Mouse (Mus musculus) lung, embryonic 16.5 days (tissue): ENCODE data around the gene Cdca4. TPM values are rescaled to one million over a fixed set of nuclear protein-coding genes. Genes with fewer than 3 reads are reported as not detected.

Source experiments
- ATAC-seq: fragments of 200-750 bp; cut with Nextera tagmentation; 2 replicates; pipeline ENCODE4 v1.8.0; 2017; ENCODE audit warnings: low read depth, mild to moderate bottlenecking, moderate library complexity
- H3K27ac ChIP-seq: fragments of 300-500 bp; sonication (generic); 2 replicates; pipeline ENCODE4 v1.5.1; 2014; ENCODE audit warnings: mild to moderate bottlenecking, control low read depth, low read length
- H3K27me3 ChIP-seq: fragments of 300-500 bp; sonication (generic); 2 replicates; pipeline ENCODE4 v1.6.1; 2014; ENCODE audit warnings: low read depth, low read length, mixed read lengths; ENCODE audit not compliant: control insufficient read depth, insufficient read depth
- H3K36me3 ChIP-seq: fragments of 300-500 bp; sonication (generic); 2 replicates; pipeline ENCODE4 v1.6.1; 2014; ENCODE audit warnings: low read length; ENCODE audit not compliant: control insufficient read depth, insufficient read depth
- H3K4me1 ChIP-seq: fragments of 300-500 bp; sonication (generic); replicated peaks from 2 replicates; pipeline ENCODE4 v1.6.1; 2014; ENCODE audit warnings: low read length, mixed read lengths; ENCODE audit not compliant: control insufficient read depth, insufficient read depth
- H3K4me2 ChIP-seq: fragments of 300-500 bp; sonication (generic); 2 replicates; pipeline ENCODE4 v1.6.1; 2014; ENCODE audit warnings: low read depth, low read length, control low read depth
- H3K4me3 ChIP-seq: fragments of 300-500 bp; sonication (generic); 2 replicates; pipeline ENCODE4 v1.5.1; 2014; ENCODE audit warnings: mild to moderate bottlenecking, low read length, control low read depth
- H3K9ac ChIP-seq: fragments of 300-500 bp; sonication (generic); 2 replicates; pipeline ENCODE4 v1.6.1; 2014; ENCODE audit warnings: low read length, control low read depth
- H3K9me3 ChIP-seq: fragments of 300-500 bp; sonication (generic); 2 replicates; pipeline ENCODE4 v1.6.1; 2016; ENCODE audit warnings: low read length; ENCODE audit not compliant: control insufficient read depth
- WGBS: fragments of 180-500 bp; shearing (Covaris S2); extraction: QIAGEN DNeasy Blood & Tissue Kit; methylation state at CpG from one replicate; pipeline ENCODE4 v1.1.7; 2014; 5-methylcytosine and 5-hydroxymethylcytosine counted together
- polyA plus RNA-seq: library from polyadenylated mRNA; unstranded; fragments of >200 nt; fragmentation: Nextera tagmentation; extraction: Ambion mirVana; gene quantifications from 2 replicates; pipeline ENCODE4 v1.2.1, GENCODE M21; 2015

Cdca4 gene
- polyA plus RNA-seq, 1 experiment from 2014 or later = 108 TPM

GRCm38 (mm10) chr12:112830570-112830969, 1.3 kb upstream of the Cdca4 start:
- Histone ChIP-seq H3K36me3 (peaks cover 5% of the 10 kb centered on the region; the same call in 1 of the 2 replicates), H3K9me3 (no peaks in the 10 kb centered on the region), H3K27ac (no peak overlapping the region), H3K4me2 (peak overlapping the region; percentile 62), H3K4me3 (peak overlapping the region; percentile 61), H3K9ac (peak overlapping the region; percentile 75), H3K4me1 (peaks cover 32% of the 10 kb centered on the region), H3K27me3 (no peaks in the 10 kb centered on the region)
- ATAC-seq = no peak
- WGBS = 89% methylated on average over 3 of the region's 3 CpGs

- H3K4me1 ChIP-seq = peaks cover 33% of the 10 kb centered on the region
- 11% methylated on average over 2 of the region's 2 CpGs for WGBS
- ATAC-seq = no peak
Measured at GRCm38 (mm10) chr12:112830141-112830540, 918 bp upstream of the Cdca4 start.

GRCm38 (mm10) chr12:112828501-112829243, 551 bp downstream of the Cdca4 start:
- H3K4me3 ChIP-seq = peak overlapping the region; percentile 95
- H3K27me3 ChIP-seq = no peaks in the 10 kb centered on the region
- H3K27ac ChIP-seq = peak overlapping the region; percentile 92
- peaks cover 5% of the 10 kb centered on the region for H3K36me3 ChIP-seq
- peak overlapping the region; percentile 68 for H3K4me2 ChIP-seq
- H3K4me1 ChIP-seq = peaks cover 39% of the 10 kb centered on the region
- under 1% methylated on average over 37 of the region's 51 CpGs for WGBS
- peak; percentile 86 for ATAC-seq
- peak overlapping the region; percentile 99 for H3K9ac ChIP-seq
- H3K9me3 ChIP-seq = no peaks in the 10 kb centered on the region

More at GRCm38 (mm10) chr12:112830141-112830540, 918 bp upstream of the Cdca4 start:
- Histone ChIP-seq H3K4me3 (peak overlapping the region; percentile 61), H3K27me3 (no peaks in the 10 kb centered on the region), H3K4me2 (peak overlapping the region; percentile 62), H3K27ac (peak overlapping the region; percentile 34), H3K9ac (peak overlapping the region; percentile 75), H3K36me3 (peaks cover 5% of the 10 kb centered on the region; the same call in 1 of the 2 replicates), H3K9me3 (no peaks in the 10 kb centered on the region)

- Histone ChIP-seq H3K9me3 (no peaks in the 10 kb centered on the region), H3K36me3 (peaks cover 14% of the 10 kb centered on the region), H3K27me3 (no peaks in the 10 kb centered on the region), H3K27ac (no peak overlapping the region), H3K4me2 (no peak overlapping the region), H3K4me1 (peaks cover 44% of the 10 kb centered on the region), H3K4me3 (no peak overlapping the region), H3K9ac (0 out of 2 replicates have a peak overlapping the region, but pooled peaks have one; percentile 16)
- ATAC-seq = no peak
- 66% methylated on average over 5 of the region's 5 CpGs for WGBS
Measured at GRCm38 (mm10) chr12:112825901-112826300, 3.3 kb downstream of the Cdca4 start.

- Histone ChIP-seq H3K4me2 (no peak overlapping the region), H3K4me3 (no peak overlapping the region), H3K4me1 (peaks cover 37% of the 10 kb centered on the region), H3K27ac (no peak overlapping the region), H3K27me3 (no peaks in the 10 kb centered on the region), H3K9me3 (no peaks in the 10 kb centered on the region), H3K36me3 (peaks cover 33% of the 10 kb centered on the region), H3K9ac (0 out of 2 replicates have a peak overlapping the region, but pooled peaks have one; percentile 8)
- 50% methylated on average over 4 of the region's 4 CpGs for WGBS
- no peak for ATAC-seq
Measured at GRCm38 (mm10) chr12:112823221-112823620, 6.0 kb downstream of the Cdca4 start.

GRCm38 (mm10) chr12:112822676-112823075, 6.5 kb downstream of the Cdca4 start:
- H3K9ac ChIP-seq = no peak overlapping the region
- peaks cover 35% of the 10 kb centered on the region for H3K36me3 ChIP-seq
- no peak overlapping the region for H3K4me2 ChIP-seq
- ATAC-seq = no peak
- no peaks in the 10 kb centered on the region for H3K27me3 ChIP-seq
- no peaks in the 10 kb centered on the region for H3K9me3 ChIP-seq
- 62% methylated on average over 2 of the region's 2 CpGs for WGBS
- H3K4me1 ChIP-seq = peaks cover 32% of the 10 kb centered on the region
- no peak overlapping the region for H3K4me3 ChIP-seq
- no peak overlapping the region for H3K27ac ChIP-seq

- Histone ChIP-seq H3K36me3 (peaks cover 32% of the 10 kb centered on the region), H3K4me3 (no peak overlapping the region), H3K27ac (no peak overlapping the region), H3K9me3 (no peaks in the 10 kb centered on the region), H3K4me1 (peaks cover 25% of the 10 kb centered on the region), H3K27me3 (no peaks in the 10 kb centered on the region), H3K9ac (no peak overlapping the region), H3K4me2 (no peak overlapping the region)
- peak; percentile 34; the same call in 1 of the 2 replicates for ATAC-seq
- WGBS = 57% methylated on average over 4 of the region's 4 CpGs
Measured at GRCm38 (mm10) chr12:112821974-112822373, 7.2 kb downstream of the Cdca4 start.

GRCm38 (mm10) chr12:112821216-112821615, 8.0 kb downstream of the Cdca4 start:
- Histone ChIP-seq H3K4me2 (no peak overlapping the region), H3K36me3 (peaks cover 32% of the 10 kb centered on the region), H3K9ac (no peak overlapping the region), H3K4me3 (no peak overlapping the region), H3K27me3 (no peaks in the 10 kb centered on the region), H3K9me3 (no peaks in the 10 kb centered on the region), H3K4me1 (peaks cover 18% of the 10 kb centered on the region; the same call in 1 of the 2 replicates), H3K27ac (no peak overlapping the region)
- ATAC-seq = no peak
- WGBS = 48% methylated on average over 1 of the region's 1 CpGs

GRCm38 (mm10) chr12:112820401-112820999, 8.7 kb downstream of the Cdca4 start:
- 80% methylated on average over 12 of the region's 12 CpGs for WGBS
- no peak for ATAC-seq
- Histone ChIP-seq H3K36me3 (peaks cover 32% of the 10 kb centered on the region), H3K27me3 (no peaks in the 10 kb centered on the region), H3K4me2 (no peak overlapping the region), H3K9ac (no peak overlapping the region), H3K4me3 (no peak overlapping the region), H3K27ac (no peak overlapping the region), H3K9me3 (no peaks in the 10 kb centered on the region), H3K4me1 (peaks cover 12% of the 10 kb centered on the region; the same call in 1 of the 2 replicates)
